Comparison of ENCODE assay signal across 20 mouse cellular contexts in genomic region chrX:20638141-20638540, GRCm38 (mm10).
"Had no signal": no experiment of that assay in that cellular context is flagged by ENCODE, and none has a peak within 500 bp of the region (broad histone marks: within the 10 kb centered on the region; RNA-seq: fewer than 3 reads in every experiment).

No protein-coding gene starts in this region.

- H3K4me1 ChIP-seq: hindbrain, embryonic 15.5 days; limb, embryonic 10.5 days; limb, embryonic 13.5 days; liver, embryonic 12.5 days; liver, embryonic 15.5 days; lung, embryonic 15.5 days; megakaryocyte, embryonic 14.5 days; midbrain, embryonic 10.5 days; midbrain, embryonic 13.5 days; neural tube, embryonic 13.5 days had no signal

- H3K27me3 ChIP-seq: hindbrain, embryonic 15.5 days; limb, embryonic 13.5 days; liver, embryonic 12.5 days; liver, embryonic 15.5 days; lung, embryonic 15.5 days; midbrain, embryonic 13.5 days; neural tube, embryonic 13.5 days had no signal

- DNase-seq: layer of hippocampus, adult 9-11 months; liver; lung, adult 18-20 months; lung, postnatal 10 days; lung, postnatal 36 days; retina, postnatal 1 day; thymus, adult 2 months; thymus, postnatal 25 days had no signal

- H3K4me3 ChIP-seq: hindbrain, embryonic 15.5 days; layer of hippocampus, adult 2 months; limb, embryonic 10.5 days; limb, embryonic 13.5 days; liver, embryonic 12.5 days; liver, embryonic 15.5 days; lung, embryonic 15.5 days; megakaryocyte, embryonic 14.5 days; midbrain, embryonic 10.5 days; midbrain, embryonic 13.5 days; myocyte; neural tube, embryonic 13.5 days had no signal

- H3K27ac ChIP-seq: hindbrain, embryonic 15.5 days; layer of hippocampus, adult 2 months; limb, embryonic 10.5 days; limb, embryonic 13.5 days; liver, embryonic 12.5 days; liver, embryonic 15.5 days; lung, embryonic 15.5 days; midbrain, embryonic 10.5 days; midbrain, embryonic 13.5 days; neural tube, embryonic 13.5 days had no signal
